Mouse (Mus musculus) intestine, postnatal 0 days (tissue): Measurements from ENCODE around the gene Pfkfb3. TPM values are rescaled to one million over a fixed set of nuclear protein-coding genes. Genes with fewer than 3 reads are reported as not detected.

Source experiments
- ATAC-seq: fragments of 200-750 bp; cut with Nextera tagmentation; 2 replicates; pipeline ENCODE4 v1.8.0; 2017; ENCODE audit warnings: mild to moderate bottlenecking, moderate TSS enrichment, moderate library complexity
- H3K27ac ChIP-seq: fragments of 300-500 bp; sonication (generic); 2 replicates; pipeline ENCODE4 v1.5.1; 2014; ENCODE audit warnings: mild to moderate bottlenecking, low read depth, low read length, moderate library complexity
- H3K27me3 ChIP-seq: fragments of 300-500 bp; sonication (generic); replicated peaks from 2 replicates; pipeline ENCODE4 v1.6.1; 2014; ENCODE audit warnings: low read length, mixed read lengths; ENCODE audit not compliant: control insufficient read depth, insufficient read depth
- H3K36me3 ChIP-seq: fragments of 300-500 bp; sonication (generic); 2 replicates; pipeline ENCODE4 v1.6.1; 2014; ENCODE audit warnings: mild to moderate bottlenecking, moderate library complexity; ENCODE audit not compliant: control insufficient read depth, insufficient read depth
- H3K4me1 ChIP-seq: fragments of 300-500 bp; sonication (generic); replicated peaks from 2 replicates; pipeline ENCODE4 v1.6.1; 2014; ENCODE audit warnings: antibody characterized with exemption, low read length, mixed read lengths; ENCODE audit not compliant: control insufficient read depth, insufficient read depth
- H3K4me2 ChIP-seq: fragments of 300-500 bp; sonication (generic); replicated peaks from 2 replicates; pipeline ENCODE4 v1.6.1; 2014; ENCODE audit warnings: low read depth, mild to moderate bottlenecking, moderate library complexity
- H3K4me3 ChIP-seq: fragments of 300-500 bp; sonication (generic); 2 replicates; pipeline ENCODE4 v1.5.1; 2014; ENCODE audit warnings: low read depth, low read length
- H3K9ac ChIP-seq: fragments of 300-500 bp; sonication (generic); 2 replicates; pipeline ENCODE4 v1.6.1; 2014; ENCODE audit warnings: mild to moderate bottlenecking, low read depth, low read length
- H3K9me3 ChIP-seq: fragments of 300-500 bp; sonication (generic); 2 replicates; pipeline ENCODE4 v1.6.1; 2016; ENCODE audit warnings: mixed run types; ENCODE audit not compliant: control insufficient read depth
- CTCF ChIP-seq: sonication (generic); IDR thresholded peaks from 2 replicates; pipeline ENCODE4 v1.5.1; 2016; ENCODE audit warnings: low read depth, mild to moderate bottlenecking, control low read depth, antibody characterized with exemption, moderate library complexity
- WGBS: fragments of 180-500 bp; shearing (Covaris S2); extraction: QIAGEN DNeasy Blood & Tissue Kit; methylation state at CpG from one replicate; pipeline ENCODE4 v1.1.7; 2014; 5-methylcytosine and 5-hydroxymethylcytosine counted together
- polyA plus RNA-seq: library from polyadenylated mRNA; unstranded; fragments of >200 nt; fragmentation: Nextera tagmentation; extraction: Ambion mirVana; gene quantifications from 2 replicates; pipeline ENCODE4 v1.2.1, GENCODE M21; 2015

The Pfkfb3 gene
- polyA plus RNA-seq, 1 experiment from 2014 or later, result 13.4 TPM

- H3K27ac ChIP-seq, result no peak overlapping the region
- WGBS, result 85% methylated on average over 4 of the region's 4 CpGs
- H3K9ac ChIP-seq, result no peak overlapping the region
- H3K4me1 ChIP-seq, result no peaks in the 10 kb centered on the region
- no peak for TF ChIP-seq CTCF
- no peak overlapping the region for H3K4me3 ChIP-seq
- no peaks in the 10 kb centered on the region for H3K9me3 ChIP-seq
- H3K27me3 ChIP-seq, result no peaks in the 10 kb centered on the region
- peaks cover 89% of the 10 kb centered on the region for H3K36me3 ChIP-seq
- ATAC-seq, result no peak
- H3K4me2 ChIP-seq, result no peak overlapping the region
Measured at GRCm38 (mm10) chr2:11587996-11588395, 34.1 kb upstream of the Pfkfb3 start.

GRCm38 (mm10) chr2:11579399-11579798 lies 25.5 kb upstream of the Pfkfb3 start:
- 90% methylated on average over 4 of the region's 4 CpGs for WGBS
- Histone ChIP-seq H3K9me3 (no peaks in the 10 kb centered on the region), H3K4me1 (no peaks in the 10 kb centered on the region), H3K4me3 (no peak overlapping the region), H3K4me2 (no peak overlapping the region), H3K27ac (no peak overlapping the region), H3K9ac (no peak overlapping the region), H3K36me3 (peaks cover 11% of the 10 kb centered on the region; the same call in 1 of the 2 replicates), H3K27me3 (no peaks in the 10 kb centered on the region)
- no peak for TF ChIP-seq CTCF
- no peak for ATAC-seq

GRCm38 (mm10) chr2:11578187-11578586 lies 24.3 kb upstream of the Pfkfb3 start:
- no peak for TF ChIP-seq CTCF
- H3K27ac ChIP-seq, result no peak overlapping the region
- ATAC-seq, result no peak
- H3K27me3 ChIP-seq, result no peaks in the 10 kb centered on the region
- H3K4me1 ChIP-seq, result no peaks in the 10 kb centered on the region
- H3K9me3 ChIP-seq, result no peaks in the 10 kb centered on the region
- WGBS, result 82% methylated on average over 6 of the region's 6 CpGs
- H3K9ac ChIP-seq, result no peak overlapping the region
- no peak overlapping the region for H3K4me2 ChIP-seq
- H3K36me3 ChIP-seq, result 0 out of 2 replicates have a peak, but pooled peaks cover 7% of the 10 kb centered on the region
- no peak overlapping the region for H3K4me3 ChIP-seq

GRCm38 (mm10) chr2:11573684-11574083 lies 19.8 kb upstream of the Pfkfb3 start:
- Histone ChIP-seq H3K9ac (no peak overlapping the region), H3K4me3 (no peak overlapping the region), H3K4me2 (no peak overlapping the region), H3K9me3 (no peaks in the 10 kb centered on the region), H3K27me3 (no peaks in the 10 kb centered on the region), H3K36me3 (no peaks in the 10 kb centered on the region), H3K27ac (no peak overlapping the region), H3K4me1 (no peaks in the 10 kb centered on the region)
- ATAC-seq, result no peak
- TF ChIP-seq CTCF, result no peak
- 97% methylated on average over 1 of the region's 1 CpGs for WGBS

GRCm38 (mm10) chr2:11571004-11571535 lies 17.2 kb upstream of the Pfkfb3 start:
- no peaks in the 10 kb centered on the region for H3K27me3 ChIP-seq
- ATAC-seq, result no peak

GRCm38 (mm10) chr2:11568471-11568870 lies 14.6 kb upstream of the Pfkfb3 start:
- Histone ChIP-seq H3K9me3 (no peaks in the 10 kb centered on the region), H3K27me3 (no peaks in the 10 kb centered on the region), H3K27ac (no peak overlapping the region), H3K36me3 (no peaks in the 10 kb centered on the region), H3K4me3 (no peak overlapping the region), H3K4me1 (no peaks in the 10 kb centered on the region), H3K4me2 (no peak overlapping the region), H3K9ac (no peak overlapping the region)
- no peak for TF ChIP-seq CTCF
- WGBS, result 83% methylated on average over 7 of the region's 7 CpGs
- ATAC-seq, result no peak

More at GRCm38 (mm10) chr2:11571004-11571535, 17.2 kb upstream of the Pfkfb3 start:
- Histone ChIP-seq H3K4me2 (no peak overlapping the region), H3K9me3 (no peaks in the 10 kb centered on the region), H3K27ac (no peak overlapping the region), H3K36me3 (no peaks in the 10 kb centered on the region), H3K4me1 (no peaks in the 10 kb centered on the region), H3K4me3 (no peak overlapping the region), H3K9ac (no peak overlapping the region)
- WGBS, result 51% methylated on average over 6 of the region's 6 CpGs
- no peak for TF ChIP-seq CTCF
